Mouse (Mus musculus): ENCODE measurements at regions not wholly inside any gene's neighbourhood (a gene's known extent, or its start where the extent isn't known, plus 50 kb on each side); places are given as distances from the start of the nearest gene placed in this dataset.
"Not testable (repeated sequence)": the region's sequence is repeated elsewhere in the genome, so short reads cannot be mapped to it uniquely, and the experiment has no call there.

DNA sequence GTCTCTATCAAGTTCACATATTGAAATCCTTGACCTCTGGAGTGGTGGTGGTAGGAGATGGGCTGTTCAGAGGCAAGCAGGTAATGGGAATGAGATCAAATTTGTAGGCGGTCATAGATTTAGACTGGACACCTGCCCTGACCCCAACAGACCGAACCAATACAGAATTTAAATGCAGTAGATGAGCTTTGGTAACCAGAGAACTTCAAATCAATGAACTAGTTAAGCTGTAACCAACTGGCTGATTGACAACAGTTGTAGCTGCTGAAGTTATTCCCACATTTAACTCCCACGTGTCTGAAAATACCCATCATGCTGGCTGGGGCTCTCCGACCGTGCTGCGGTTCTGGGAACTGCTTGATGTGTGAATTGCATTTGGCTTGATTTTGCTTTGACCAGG lies 268.5 kb upstream of the Gm6793 start:
- WGBS (ENCODE audit: insufficient replicate concordance) = 78% methylated on average over 6 of the region's 6 CpGs
- ATAC-seq (no peak), DNase-seq (no peak)
- H3K4me1 ChIP-seq (ENCODE audit: insufficient read depth) = no peaks in the 10 kb centered on the region
- H3K9me3 ChIP-seq (ENCODE audit: low read length) = no peaks in the 10 kb centered on the region
- TF ChIP-seq CTCF (IDR thresholded peaks at IDR 0.05; ENCODE audit: low read depth) (no peak), EP300 (IDR thresholded peaks at IDR 0.05; ENCODE audit: low read depth) (no peak)
- H3K27ac ChIP-seq (ENCODE audit: low read depth) = no peak overlapping the region
- H3K9ac ChIP-seq (replicated peaks) = no peak overlapping the region
- H3K27me3 ChIP-seq (ENCODE audit: insufficient read depth, low read length) = no peaks in the 10 kb centered on the region
- no peak overlapping the region for H3K4me3 ChIP-seq (ENCODE audit: low read depth, low read length)
- H3K36me3 ChIP-seq (replicated peaks; ENCODE audit: insufficient read depth, low read length) = no peaks in the 10 kb centered on the region
- no peak overlapping the region for H3K4me2 ChIP-seq (ENCODE audit: low read depth, low read length)

DNA sequence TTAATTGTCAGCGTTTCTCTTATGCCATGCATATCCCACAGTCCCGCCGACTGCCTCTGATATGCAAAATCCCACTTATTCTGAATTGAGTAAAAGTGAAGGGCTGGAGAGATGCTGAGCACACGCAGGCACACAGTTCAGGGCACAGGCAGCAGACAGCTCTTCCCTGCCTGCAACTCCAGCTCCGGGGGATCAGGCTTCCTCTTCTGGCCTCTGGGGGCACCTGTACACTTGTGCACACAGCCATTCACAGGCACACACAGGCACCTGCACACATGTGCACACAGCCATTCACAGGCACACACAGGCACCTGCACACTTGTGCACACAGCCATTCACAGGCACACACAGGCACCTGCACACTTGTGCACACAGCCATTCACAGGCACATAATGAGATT lies 254.8 kb upstream of the Gm6793 start:
- Histone ChIP-seq H3K9me3 (ENCODE audit: low read length) (no peaks in the 10 kb centered on the region), H3K9ac (replicated peaks) (no peak overlapping the region), H3K36me3 (replicated peaks; ENCODE audit: insufficient read depth, low read length) (no peaks in the 10 kb centered on the region), H3K27me3 (ENCODE audit: insufficient read depth, low read length) (no peaks in the 10 kb centered on the region), H3K27ac (ENCODE audit: low read depth) (no peak overlapping the region), H3K4me3 (ENCODE audit: low read depth, low read length) (no peak overlapping the region), H3K4me1 (ENCODE audit: insufficient read depth) (no peaks in the 10 kb centered on the region), H3K4me2 (ENCODE audit: low read depth, low read length) (no peak overlapping the region)
- no peak for ATAC-seq
- no peak for DNase-seq
- TF ChIP-seq CTCF (IDR thresholded peaks at IDR 0.05; ENCODE audit: low read depth) (no peak), EP300 (IDR thresholded peaks at IDR 0.05; ENCODE audit: low read depth) (no peak)
- WGBS (ENCODE audit: insufficient replicate concordance) = 72% methylated on average over 5 of the region's 5 CpGs

DNA sequence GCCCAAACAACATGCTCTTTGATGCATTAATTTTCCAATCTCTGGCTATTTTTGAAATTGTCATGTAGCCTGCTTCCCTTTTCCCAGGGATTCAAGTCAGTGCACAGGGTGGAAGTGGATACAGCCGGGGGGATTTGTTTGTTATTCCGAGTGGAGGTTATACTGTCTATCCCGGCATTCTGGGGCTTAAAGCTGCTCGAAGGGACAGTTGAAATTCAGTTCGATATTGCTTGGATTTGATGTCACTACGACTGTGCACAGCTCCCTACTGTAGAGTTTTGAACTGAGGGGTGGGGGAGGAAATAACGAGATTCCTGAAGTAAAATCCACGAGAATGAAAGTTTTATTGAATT lies 254.4 kb upstream of the Gm6793 start:
- Histone ChIP-seq H3K9me3 (ENCODE audit: low read length) (no peaks in the 10 kb centered on the region), H3K4me3 (ENCODE audit: low read depth, low read length) (no peak overlapping the region), H3K4me1 (ENCODE audit: insufficient read depth) (no peaks in the 10 kb centered on the region), H3K9ac (replicated peaks) (no peak overlapping the region), H3K36me3 (replicated peaks; ENCODE audit: insufficient read depth, low read length) (no peaks in the 10 kb centered on the region), H3K27me3 (ENCODE audit: insufficient read depth, low read length) (no peaks in the 10 kb centered on the region), H3K4me2 (ENCODE audit: low read depth, low read length) (no peak overlapping the region), H3K27ac (ENCODE audit: low read depth) (no peak overlapping the region)
- ATAC-seq (no peak), DNase-seq (no peak)
- TF ChIP-seq EP300 (IDR thresholded peaks at IDR 0.05; ENCODE audit: low read depth) (no peak), CTCF (IDR thresholded peaks at IDR 0.05; ENCODE audit: low read depth) (no peak)
- 68% methylated on average over 8 of the region's 8 CpGs for WGBS (ENCODE audit: insufficient replicate concordance)

DNA sequence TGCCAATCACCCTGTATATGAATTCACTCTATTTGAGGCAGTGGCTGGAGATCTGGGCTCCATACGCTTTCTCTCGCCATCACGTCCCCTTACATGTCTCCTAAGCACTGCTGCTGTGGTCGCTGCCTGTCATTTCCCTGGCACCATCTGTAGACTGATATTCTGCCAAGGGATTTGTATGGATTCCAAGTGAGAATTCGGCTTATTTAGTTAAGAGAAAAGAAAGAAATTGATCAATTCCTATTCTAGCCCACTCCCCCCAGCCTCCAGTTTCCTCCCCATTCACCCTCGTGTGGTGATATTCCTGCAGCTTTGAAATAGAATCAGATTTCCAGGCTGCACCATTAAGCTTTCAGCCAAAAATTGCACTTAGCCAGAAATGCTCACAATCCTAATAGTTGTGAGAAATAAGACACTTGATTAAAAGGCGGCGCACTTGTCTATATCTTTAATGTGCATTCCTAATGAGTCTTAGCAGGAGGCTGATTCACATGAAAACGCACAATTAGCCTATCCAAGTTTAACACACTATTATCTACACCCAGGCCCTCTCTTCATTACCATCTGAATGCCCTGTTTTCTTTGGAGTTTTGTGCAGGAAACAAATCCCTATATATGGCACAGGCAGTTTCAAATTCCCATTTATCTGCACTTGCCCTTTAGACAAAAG lies 253.8 kb upstream of the Gm6793 start:
- no peaks in the 10 kb centered on the region for H3K36me3 ChIP-seq (replicated peaks; ENCODE audit: insufficient read depth, low read length)
- ATAC-seq (no peak), DNase-seq (no peak)
- no peaks in the 10 kb centered on the region for H3K9me3 ChIP-seq (ENCODE audit: low read length)
- TF ChIP-seq CTCF (IDR thresholded peaks at IDR 0.05; ENCODE audit: low read depth) (no peak), EP300 (IDR thresholded peaks at IDR 0.05; ENCODE audit: low read depth) (no peak)
- no peak overlapping the region for H3K27ac ChIP-seq (ENCODE audit: low read depth)
- no peaks in the 10 kb centered on the region for H3K4me1 ChIP-seq (ENCODE audit: insufficient read depth)
- WGBS (ENCODE audit: insufficient replicate concordance) = 70% methylated on average over 9 of the region's 9 CpGs
- no peak overlapping the region for H3K4me3 ChIP-seq (ENCODE audit: low read depth, low read length)
- no peaks in the 10 kb centered on the region for H3K27me3 ChIP-seq (ENCODE audit: insufficient read depth, low read length)
- no peak overlapping the region for H3K4me2 ChIP-seq (ENCODE audit: low read depth, low read length)
- H3K9ac ChIP-seq (replicated peaks) = no peak overlapping the region

DNA sequence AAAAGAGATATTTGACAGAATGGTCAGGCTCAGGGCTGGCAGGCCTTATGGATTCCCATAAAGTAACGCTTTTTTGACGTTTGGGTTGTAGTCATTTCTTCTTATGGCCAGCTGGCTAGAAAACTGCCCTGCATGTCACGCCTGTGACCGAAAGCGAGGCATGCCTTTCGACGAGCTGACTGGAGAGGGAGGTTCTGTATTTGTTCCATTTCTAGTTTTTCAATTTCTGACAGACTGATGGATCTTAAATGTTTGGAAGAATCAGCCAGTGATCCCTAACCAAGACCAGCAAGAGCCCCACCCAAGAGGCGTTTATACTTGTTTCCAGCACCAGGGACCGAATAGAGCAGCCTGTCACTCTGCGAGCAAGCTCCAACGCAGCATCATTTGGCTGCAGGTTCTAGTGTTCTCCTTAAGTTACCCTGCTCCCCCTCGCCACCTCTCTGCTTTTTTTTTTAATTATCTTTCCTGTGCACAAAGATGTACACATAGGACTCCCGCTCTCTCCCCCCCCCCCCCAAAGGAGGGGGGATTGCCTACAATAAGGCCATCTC lies 243.2 kb upstream of the Gm6793 start:
- no peak overlapping the region for H3K4me3 ChIP-seq (ENCODE audit: low read depth, low read length)
- H3K9me3 ChIP-seq (ENCODE audit: low read length) = no peaks in the 10 kb centered on the region
- H3K4me2 ChIP-seq (ENCODE audit: low read depth, low read length) = no peak overlapping the region
- H3K36me3 ChIP-seq (replicated peaks; ENCODE audit: insufficient read depth, low read length) = no peaks in the 10 kb centered on the region
- H3K9ac ChIP-seq (replicated peaks) = no peak overlapping the region
- no peaks in the 10 kb centered on the region for H3K4me1 ChIP-seq (ENCODE audit: insufficient read depth)
- H3K27me3 ChIP-seq (ENCODE audit: insufficient read depth, low read length) = no peaks in the 10 kb centered on the region
- DNase-seq = no peak
- no peak overlapping the region for H3K27ac ChIP-seq (ENCODE audit: low read depth)
- 60% methylated on average over 13 of the region's 13 CpGs for WGBS (ENCODE audit: insufficient replicate concordance)
- ATAC-seq = no peak
- TF ChIP-seq CTCF (IDR thresholded peaks at IDR 0.05; ENCODE audit: low read depth) (no peak), EP300 (IDR thresholded peaks at IDR 0.05; ENCODE audit: low read depth) (no peak)

DNA sequence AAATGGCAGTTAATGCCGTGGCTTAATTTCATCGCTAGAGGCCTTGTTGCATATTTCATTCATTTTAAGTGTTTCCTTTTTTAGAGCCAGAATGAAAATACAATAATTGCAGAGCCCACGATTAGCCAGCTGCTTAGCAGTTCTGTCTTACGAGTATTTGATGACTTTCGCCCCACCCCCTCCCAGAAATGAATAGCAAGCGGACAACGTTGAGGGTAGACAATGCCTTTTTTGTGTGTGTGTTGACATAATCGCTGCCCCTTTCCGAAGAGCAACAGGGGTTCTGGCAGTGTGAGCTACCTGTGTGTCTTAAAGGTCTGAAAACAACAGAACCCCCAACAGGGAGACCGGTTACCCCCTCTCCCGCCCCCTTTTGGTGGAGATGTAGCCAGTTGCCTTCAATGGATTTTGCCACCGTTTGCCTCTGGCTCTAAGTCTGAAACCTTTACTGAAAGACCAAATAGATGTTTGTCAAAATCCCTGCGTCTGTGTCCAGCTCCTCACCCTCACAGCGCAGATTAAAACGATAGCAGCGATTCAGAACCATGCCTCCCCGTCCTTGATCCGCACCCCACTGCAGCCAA lies 242.6 kb upstream of the Gm6793 start:
- no peaks in the 10 kb centered on the region for H3K9me3 ChIP-seq (ENCODE audit: low read length)
- no peaks in the 10 kb centered on the region for H3K27me3 ChIP-seq (ENCODE audit: insufficient read depth, low read length)
- no peak overlapping the region for H3K9ac ChIP-seq (replicated peaks)
- no peak overlapping the region for H3K4me3 ChIP-seq (ENCODE audit: low read depth, low read length)
- WGBS (ENCODE audit: insufficient replicate concordance) = 29% methylated on average over 18 of the region's 18 CpGs
- no peaks in the 10 kb centered on the region for H3K4me1 ChIP-seq (ENCODE audit: insufficient read depth)
- no peak for ATAC-seq
- no peaks in the 10 kb centered on the region for H3K36me3 ChIP-seq (replicated peaks; ENCODE audit: insufficient read depth, low read length)
- H3K27ac ChIP-seq (ENCODE audit: low read depth) = no peak overlapping the region
- H3K4me2 ChIP-seq (ENCODE audit: low read depth, low read length) = no peak overlapping the region
- TF ChIP-seq EP300 (IDR thresholded peaks at IDR 0.05; ENCODE audit: low read depth) (no peak), CTCF (IDR thresholded peaks at IDR 0.05; ENCODE audit: low read depth) (no peak)
- DNase-seq = no peak

DNA sequence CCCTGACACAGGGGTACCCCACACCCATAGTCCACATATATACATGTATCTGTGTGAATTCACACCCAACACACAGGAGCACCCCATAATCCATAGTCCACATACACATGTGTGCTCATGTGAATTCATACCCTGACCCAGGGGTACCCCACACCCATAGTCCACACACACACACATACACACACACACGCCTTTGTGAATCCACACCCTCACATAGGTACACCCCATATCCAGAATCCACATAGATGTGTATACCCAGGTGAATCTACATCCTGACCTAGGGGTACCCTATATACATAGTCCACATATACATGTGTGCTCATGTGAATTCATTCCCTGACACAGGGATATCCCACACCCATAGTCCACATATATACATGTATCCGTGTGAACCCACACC lies 231.8 kb upstream of the Gm6793 start:
- not testable (repeated sequence) for ATAC-seq; H3K27me3 ChIP-seq (ENCODE audit: insufficient read depth, low read length); H3K36me3 ChIP-seq (replicated peaks; ENCODE audit: insufficient read depth, low read length); H3K9me3 ChIP-seq (ENCODE audit: low read length); H3K4me2 ChIP-seq (ENCODE audit: low read depth, low read length); H3K4me3 ChIP-seq (ENCODE audit: low read depth, low read length); DNase-seq; H3K27ac ChIP-seq (ENCODE audit: low read depth); H3K9ac ChIP-seq (replicated peaks); H3K4me1 ChIP-seq (ENCODE audit: insufficient read depth)
- 72% methylated on average over 2 of the region's 2 CpGs for WGBS (ENCODE audit: insufficient replicate concordance)
